Mouse (Mus musculus): ENCODE measurements around the gene Itprid1. TPM values are rescaled to one million over a fixed set of nuclear protein-coding genes. Genes with fewer than 3 reads are reported as not detected.

The Itprid1 gene
- polyA plus RNA-seq, 1 experiment from 2014 or later: 0.15 TPM

DNA sequence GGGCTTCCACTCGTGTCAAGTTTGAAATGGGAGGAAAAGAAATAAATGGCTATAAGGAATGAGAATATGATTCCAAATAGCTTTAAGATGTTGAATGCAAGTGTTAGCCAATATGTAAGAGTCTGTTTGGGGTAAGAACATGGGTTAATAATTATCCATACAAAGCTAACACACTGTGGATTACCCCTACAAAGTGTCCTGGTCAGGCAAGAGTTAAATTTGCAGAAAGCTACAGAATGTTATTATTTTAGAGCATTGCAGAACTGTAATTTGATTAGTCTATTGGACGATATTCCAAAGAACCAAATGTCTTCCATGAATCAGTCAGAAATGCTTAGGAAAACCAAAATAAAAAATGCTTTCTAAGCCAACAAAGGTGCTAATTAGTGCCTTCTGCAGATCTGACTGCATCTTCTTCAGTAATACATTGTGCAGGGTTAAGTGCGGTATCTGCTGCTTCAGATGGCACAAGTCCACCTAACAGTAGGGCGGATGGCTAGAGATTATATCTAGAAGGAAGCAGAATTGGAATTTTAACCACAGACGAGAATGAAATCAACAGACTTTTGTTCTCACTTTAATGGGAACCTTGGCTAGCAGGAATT lies 42.8 kb downstream of the Itprid1 start:
- no peaks in the 10 kb centered on the region for H3K36me3 ChIP-seq (ENCODE audit: control insufficient read depth, insufficient read depth, low read length)
- H3K27me3 ChIP-seq (ENCODE audit: control insufficient read depth, insufficient read depth, low read depth, low read length): no peaks in the 10 kb centered on the region
- no peak for ATAC-seq (ENCODE audit: low read depth)
- WGBS: 48% methylated on average over 5 of the region's 5 CpGs
- no peak overlapping the region for H3K4me2 ChIP-seq (ENCODE audit: low read depth, low read length)
- H3K9me3 ChIP-seq (ENCODE audit: control insufficient read depth, low read length): no peaks in the 10 kb centered on the region
- no peaks in the 10 kb centered on the region for H3K4me1 ChIP-seq (replicated peaks; ENCODE audit: control insufficient read depth, insufficient read depth, low read length)
- H3K9ac ChIP-seq (ENCODE audit: low read length): no peak overlapping the region
- H3K4me3 ChIP-seq (ENCODE audit: low read length): no peak overlapping the region
- H3K27ac ChIP-seq (ENCODE audit: low read length): no peak overlapping the region

DNA sequence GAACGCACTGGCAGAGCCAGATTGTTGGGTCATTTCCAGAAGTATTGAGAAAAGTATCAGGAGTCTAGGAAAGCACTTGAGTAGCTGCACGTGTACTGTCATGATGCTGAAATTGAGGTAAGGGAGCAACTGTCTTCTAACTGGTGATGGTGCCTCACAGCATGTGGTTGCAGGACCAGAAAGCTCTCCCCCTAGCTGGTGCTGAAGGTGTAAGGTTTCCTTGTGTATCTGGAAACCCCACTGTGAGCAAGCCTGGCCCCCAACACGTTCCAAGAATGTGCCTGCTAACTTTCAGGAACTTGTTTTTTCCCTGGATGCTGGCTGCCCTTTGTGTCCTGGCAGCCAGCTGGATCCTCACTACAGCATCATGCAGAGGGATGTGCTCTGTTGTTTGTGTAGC lies 44.2 kb downstream of the Itprid1 start:
- H3K4me1 ChIP-seq (replicated peaks; ENCODE audit: control insufficient read depth, insufficient read depth, low read length): no peaks in the 10 kb centered on the region
- 8% methylated on average over 3 of the region's 3 CpGs for WGBS

DNA sequence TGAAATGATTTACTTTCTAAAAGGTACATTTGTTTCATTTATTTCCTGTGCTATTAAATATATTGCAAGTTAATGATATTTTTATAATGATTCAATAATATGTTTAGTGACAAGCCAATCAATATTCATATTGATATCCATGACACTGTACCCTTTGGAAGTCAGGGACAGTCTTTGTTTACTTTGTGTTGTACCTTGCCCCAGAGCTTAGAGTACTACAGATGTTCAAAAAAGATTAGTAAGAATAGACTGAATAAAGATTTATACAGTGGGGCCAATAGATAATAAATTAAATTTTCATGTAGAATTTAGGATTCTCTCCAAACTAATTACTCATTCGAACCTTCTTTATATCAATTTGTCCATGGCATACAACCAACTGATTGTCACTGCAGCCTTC lies 50.9 kb downstream of the Itprid1 start:
- no peak overlapping the region for H3K9ac ChIP-seq (ENCODE audit: low read length)
- no peaks in the 10 kb centered on the region for H3K36me3 ChIP-seq (ENCODE audit: control insufficient read depth, insufficient read depth, low read length)
- no peaks in the 10 kb centered on the region for H3K4me1 ChIP-seq (replicated peaks; ENCODE audit: control insufficient read depth, insufficient read depth, low read length)
- no peaks in the 10 kb centered on the region for H3K9me3 ChIP-seq (ENCODE audit: control insufficient read depth, low read length)
- H3K4me2 ChIP-seq (ENCODE audit: low read depth, low read length): no peak overlapping the region
- H3K27ac ChIP-seq (ENCODE audit: low read length): no peak overlapping the region
- ATAC-seq (ENCODE audit: low read depth): no peak
- no peak overlapping the region for H3K4me3 ChIP-seq (ENCODE audit: low read length)
- no peaks in the 10 kb centered on the region for H3K27me3 ChIP-seq (ENCODE audit: control insufficient read depth, insufficient read depth, low read depth, low read length)
- WGBS: 85% methylated on average over 1 of the region's 1 CpGs

More for the DNA sequence above, 44.2 kb downstream of the Itprid1 start:
- H3K36me3 ChIP-seq (ENCODE audit: control insufficient read depth, insufficient read depth, low read length): no peaks in the 10 kb centered on the region
- H3K27me3 ChIP-seq (ENCODE audit: control insufficient read depth, insufficient read depth, low read depth, low read length): no peaks in the 10 kb centered on the region
- H3K27ac ChIP-seq (ENCODE audit: low read length): no peak overlapping the region
- no peak overlapping the region for H3K4me2 ChIP-seq (ENCODE audit: low read depth, low read length)
- H3K9me3 ChIP-seq (ENCODE audit: control insufficient read depth, low read length): no peaks in the 10 kb centered on the region
- ATAC-seq (ENCODE audit: low read depth): no peak
- no peak overlapping the region for H3K9ac ChIP-seq (ENCODE audit: low read length)
- no peak overlapping the region for H3K4me3 ChIP-seq (ENCODE audit: low read length)

DNA sequence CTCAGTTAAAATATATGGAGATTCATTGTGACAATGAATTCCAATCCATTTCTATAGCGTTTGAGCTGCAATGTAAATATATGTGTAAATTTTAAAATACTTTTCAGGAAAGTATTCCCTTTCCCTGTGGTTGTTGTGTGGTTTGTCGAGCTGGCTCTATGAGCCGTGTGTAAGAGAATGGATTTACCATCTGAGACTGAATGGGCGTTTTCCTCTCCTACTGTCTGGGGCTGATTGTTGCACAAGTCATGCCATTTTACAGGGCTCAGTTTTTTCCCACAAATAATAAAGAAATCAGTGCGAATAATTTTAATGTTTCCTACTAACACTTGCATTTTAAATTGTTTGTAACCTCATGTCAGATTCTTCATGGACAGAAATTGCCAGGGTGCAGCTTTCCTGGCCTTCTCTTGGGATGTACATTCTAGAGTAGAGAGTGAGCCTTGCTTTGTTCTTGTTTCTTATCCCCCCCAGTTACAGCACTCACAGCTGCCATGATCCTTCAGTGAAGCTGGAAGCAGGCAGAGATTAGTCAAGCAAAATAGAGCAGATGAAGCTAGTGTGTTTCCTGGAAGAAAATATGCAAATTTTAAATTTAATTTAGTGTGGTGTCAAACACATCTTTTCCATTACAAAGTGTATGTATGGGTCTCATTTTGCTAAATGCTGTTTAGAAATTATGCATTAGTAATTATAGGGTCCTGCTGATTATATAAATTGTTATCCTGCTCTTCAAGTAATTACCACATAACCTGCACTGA lies 65.1 kb downstream of the Itprid1 start:
- Histone ChIP-seq H3K36me3 (ENCODE audit: control insufficient read depth, insufficient read depth, low read length) (no peaks in the 10 kb centered on the region), H3K27me3 (ENCODE audit: control insufficient read depth, insufficient read depth, low read depth, low read length) (no peaks in the 10 kb centered on the region), H3K27ac (ENCODE audit: low read length) (no peak overlapping the region), H3K4me3 (ENCODE audit: low read length) (no peak overlapping the region), H3K4me1 (replicated peaks; ENCODE audit: control insufficient read depth, insufficient read depth, low read length) (no peaks in the 10 kb centered on the region), H3K9me3 (ENCODE audit: control insufficient read depth, low read length) (no peaks in the 10 kb centered on the region), H3K9ac (ENCODE audit: low read length) (no peak overlapping the region), H3K4me2 (ENCODE audit: low read depth, low read length) (no peak overlapping the region)
- 76% methylated on average over 5 of the region's 5 CpGs for WGBS
- ATAC-seq (ENCODE audit: low read depth): no peak

DNA sequence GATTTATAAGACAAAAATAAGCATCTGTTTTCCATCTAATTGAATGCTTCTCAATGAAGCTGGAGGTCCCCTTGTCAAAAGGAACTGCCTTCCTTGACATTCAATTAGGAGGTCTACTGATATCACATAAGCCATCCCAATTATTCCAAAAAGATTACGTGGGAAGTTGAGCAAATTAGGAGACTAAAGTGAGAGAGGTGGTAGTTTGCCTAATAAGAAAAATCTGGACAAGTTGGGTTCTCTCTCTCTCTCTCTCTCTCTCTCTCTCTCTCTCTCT lies 65.6 kb downstream of the Itprid1 start:
- Histone ChIP-seq H3K9ac (ENCODE audit: low read length) (no peak overlapping the region), H3K27ac (ENCODE audit: low read length) (no peak overlapping the region), H3K4me1 (replicated peaks; ENCODE audit: control insufficient read depth, insufficient read depth, low read length) (no peaks in the 10 kb centered on the region), H3K9me3 (ENCODE audit: control insufficient read depth, low read length) (no peaks in the 10 kb centered on the region), H3K27me3 (ENCODE audit: control insufficient read depth, insufficient read depth, low read depth, low read length) (no peaks in the 10 kb centered on the region), H3K4me2 (ENCODE audit: low read depth, low read length) (no peak overlapping the region), H3K36me3 (ENCODE audit: control insufficient read depth, insufficient read depth, low read length) (no peaks in the 10 kb centered on the region), H3K4me3 (ENCODE audit: low read length) (no peak overlapping the region)
- no peak for ATAC-seq (ENCODE audit: low read depth)
- 69% methylated on average over 1 of the region's 1 CpGs for WGBS

DNA sequence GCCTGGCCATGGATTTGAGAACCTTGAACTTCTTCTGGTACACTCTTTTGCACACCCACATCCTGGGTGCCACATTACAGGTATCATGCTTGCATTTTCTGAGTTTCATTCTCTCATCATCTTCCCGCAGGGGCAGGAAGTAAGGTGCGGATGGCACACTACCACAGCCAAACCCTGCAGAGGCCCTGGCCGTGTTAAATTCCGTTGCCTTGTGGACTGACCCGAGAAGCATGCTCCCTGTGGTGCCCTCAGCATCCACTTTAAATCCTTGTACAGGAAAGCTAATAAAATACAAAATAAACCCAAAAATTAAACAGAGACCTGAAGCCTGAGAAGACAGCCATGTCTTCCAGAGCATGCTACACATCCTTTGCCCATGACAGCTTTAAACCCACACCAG lies 82.5 kb downstream of the Itprid1 start:
- no peak overlapping the region for H3K4me3 ChIP-seq (ENCODE audit: low read length)
- no peaks in the 10 kb centered on the region for H3K36me3 ChIP-seq (ENCODE audit: control insufficient read depth, insufficient read depth, low read length)
- no peak for ATAC-seq (ENCODE audit: low read depth)
- no peaks in the 10 kb centered on the region for H3K9me3 ChIP-seq (ENCODE audit: control insufficient read depth, low read length)
- H3K27me3 ChIP-seq (ENCODE audit: control insufficient read depth, insufficient read depth, low read depth, low read length): no peaks in the 10 kb centered on the region
- WGBS: 82% methylated on average over 5 of the region's 5 CpGs
- H3K4me2 ChIP-seq (ENCODE audit: low read depth, low read length): no peak overlapping the region
- H3K4me1 ChIP-seq (replicated peaks; ENCODE audit: control insufficient read depth, insufficient read depth, low read length): no peaks in the 10 kb centered on the region
- no peak overlapping the region for H3K27ac ChIP-seq (ENCODE audit: low read length)
- no peak overlapping the region for H3K9ac ChIP-seq (ENCODE audit: low read length)

DNA sequence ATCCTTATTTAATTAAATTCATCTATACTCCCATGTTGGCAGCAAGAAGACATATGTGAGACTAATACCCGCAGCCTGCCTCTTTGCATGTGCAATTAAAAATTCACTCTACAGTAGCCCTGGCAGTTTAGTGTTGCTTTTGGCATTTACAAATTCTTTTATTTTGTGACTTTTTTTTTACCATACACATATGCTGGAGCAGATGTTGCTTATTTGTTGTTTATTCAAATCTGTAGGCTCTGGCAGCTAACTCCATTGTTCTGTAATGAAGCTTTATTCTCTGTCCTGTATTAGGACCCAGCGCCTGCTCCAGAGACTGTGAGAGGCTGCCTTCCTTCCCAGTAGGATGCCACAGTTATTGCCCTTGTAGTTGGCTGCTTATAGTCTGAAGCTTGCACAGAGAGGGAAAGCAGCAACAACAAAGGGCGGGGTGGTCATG lies 83.6 kb downstream of the Itprid1 start:
- no peaks in the 10 kb centered on the region for H3K27me3 ChIP-seq (ENCODE audit: control insufficient read depth, insufficient read depth, low read depth, low read length)
- H3K9ac ChIP-seq (ENCODE audit: low read length): no peak overlapping the region
- no peak overlapping the region for H3K27ac ChIP-seq (ENCODE audit: low read length)
- no peaks in the 10 kb centered on the region for H3K9me3 ChIP-seq (ENCODE audit: control insufficient read depth, low read length)
- no peak overlapping the region for H3K4me2 ChIP-seq (ENCODE audit: low read depth, low read length)
- ATAC-seq (ENCODE audit: low read depth): no peak
- H3K36me3 ChIP-seq (ENCODE audit: control insufficient read depth, insufficient read depth, low read length): no peaks in the 10 kb centered on the region
- no peak overlapping the region for H3K4me3 ChIP-seq (ENCODE audit: low read length)
- no peaks in the 10 kb centered on the region for H3K4me1 ChIP-seq (replicated peaks; ENCODE audit: control insufficient read depth, insufficient read depth, low read length)
- 76% methylated on average over 3 of the region's 3 CpGs for WGBS

DNA sequence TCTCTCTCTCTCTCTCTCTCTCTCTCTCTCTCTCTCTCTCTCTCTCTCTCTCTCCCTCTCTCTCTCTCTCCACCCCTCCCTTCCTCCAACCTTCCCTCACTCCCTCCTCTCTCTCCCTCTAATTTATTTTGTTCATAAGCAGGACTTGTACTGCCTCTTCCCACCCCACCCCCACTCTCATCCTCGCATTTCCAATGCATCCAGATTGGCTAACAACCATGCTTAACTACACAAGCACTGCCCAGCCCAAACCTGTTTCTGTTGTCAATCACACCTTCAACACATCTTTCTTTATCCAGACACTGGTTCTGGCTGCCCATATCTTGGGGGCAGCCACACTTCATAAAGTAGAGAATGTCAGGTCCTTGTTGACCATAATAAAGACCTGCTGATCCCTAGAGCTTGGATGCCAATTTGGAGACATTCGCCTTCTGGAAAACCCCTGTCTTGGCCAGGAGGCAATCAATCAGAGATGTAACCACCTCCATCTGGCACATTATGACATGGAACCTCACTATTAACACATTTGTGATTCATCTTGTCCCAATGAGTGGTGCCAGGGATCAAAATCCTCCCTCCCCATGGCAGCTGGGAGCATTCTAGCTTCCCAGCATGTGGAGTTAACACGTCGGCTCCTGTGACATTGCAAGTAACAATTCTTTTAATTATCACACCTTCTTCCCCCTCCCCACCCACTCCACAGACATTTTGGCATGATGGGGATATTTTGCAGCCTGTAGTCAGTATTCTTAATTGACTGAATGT lies 84.4 kb downstream of the Itprid1 start:
- H3K27me3 ChIP-seq (ENCODE audit: control insufficient read depth, insufficient read depth, low read depth, low read length): no peaks in the 10 kb centered on the region

DNA sequence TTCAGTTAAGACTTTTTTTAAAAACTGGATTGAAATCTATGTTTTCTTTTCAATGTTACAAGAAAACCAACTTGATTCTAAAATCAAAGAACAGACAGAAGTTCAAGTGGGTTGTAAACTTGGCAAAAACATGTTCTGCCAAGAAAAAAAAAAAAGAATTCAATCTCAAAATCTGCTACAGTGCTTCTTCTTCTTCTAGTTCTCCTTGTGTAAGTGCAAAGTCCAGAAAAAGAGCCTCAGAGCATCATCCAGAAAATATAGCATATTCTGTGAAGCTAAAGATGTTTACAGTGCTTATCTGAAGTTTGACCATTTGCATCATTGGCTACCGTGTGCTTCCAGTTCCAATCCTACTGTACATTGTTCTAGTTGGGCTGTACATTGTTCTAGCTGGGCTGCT lies 108.0 kb downstream of the Itprid1 start:
- H3K9me3 ChIP-seq (ENCODE audit: control insufficient read depth, low read length): no peaks in the 10 kb centered on the region
- WGBS: 70% methylated on average over 1 of the region's 1 CpGs
- no peaks in the 10 kb centered on the region for H3K4me1 ChIP-seq (replicated peaks; ENCODE audit: control insufficient read depth, insufficient read depth, low read length)

More for the DNA sequence above, 84.4 kb downstream of the Itprid1 start:
- H3K36me3 ChIP-seq (ENCODE audit: control insufficient read depth, insufficient read depth, low read length): no peaks in the 10 kb centered on the region
- H3K9me3 ChIP-seq (ENCODE audit: control insufficient read depth, low read length): no peaks in the 10 kb centered on the region
- H3K27ac ChIP-seq (ENCODE audit: low read length): no peak overlapping the region
- H3K9ac ChIP-seq (ENCODE audit: low read length): no peak overlapping the region
- ATAC-seq (ENCODE audit: low read depth): no peak
- WGBS: 72% methylated on average over 4 of the region's 4 CpGs
- no peaks in the 10 kb centered on the region for H3K4me1 ChIP-seq (replicated peaks; ENCODE audit: control insufficient read depth, insufficient read depth, low read length)
- H3K4me3 ChIP-seq (ENCODE audit: low read length): no peak overlapping the region
- no peak overlapping the region for H3K4me2 ChIP-seq (ENCODE audit: low read depth, low read length)

More for the DNA sequence above, 108.0 kb downstream of the Itprid1 start:
- no peak for ATAC-seq (ENCODE audit: low read depth)
- Histone ChIP-seq H3K36me3 (ENCODE audit: control insufficient read depth, insufficient read depth, low read length) (no peaks in the 10 kb centered on the region), H3K4me3 (ENCODE audit: low read length) (no peak overlapping the region), H3K27ac (ENCODE audit: low read length) (no peak overlapping the region), H3K27me3 (ENCODE audit: control insufficient read depth, insufficient read depth, low read depth, low read length) (no peaks in the 10 kb centered on the region), H3K4me2 (ENCODE audit: low read depth, low read length) (no peak overlapping the region), H3K9ac (ENCODE audit: low read length) (no peak overlapping the region)

Measured in lung, embryonic 16.5 days (tissue).